Mouse (Mus musculus): Measurements from ENCODE around the gene Abcb1a.
"Not testable (repeated sequence)": the region's sequence is repeated elsewhere in the genome, so short reads cannot be mapped to it uniquely, and the experiment has no call there.

Gene Abcb1a

GRCm38 (mm10) chr5:8722867-8723266 lies 63.0 kb downstream of the Abcb1a start:
- DNase-seq (ENCODE audit: low read depth, low spot score): no peak

- DNase-seq (ENCODE audit: low read depth, low spot score): no peak
These were observed 67.9 kb downstream of the Abcb1a start for GRCm38 (mm10) chr5:8727760-8728159.

GRCm38 (mm10) chr5:8732639-8733038 lies 72.8 kb downstream of the Abcb1a start:
- DNase-seq (ENCODE audit: low read depth, low spot score): no peak

GRCm38 (mm10) chr5:8733307-8733706 lies 73.4 kb downstream of the Abcb1a start:
- not testable (repeated sequence) for DNase-seq (ENCODE audit: low read depth, low spot score)

GRCm38 (mm10) chr5:8736389-8736788 lies 76.5 kb downstream of the Abcb1a start:
- DNase-seq (ENCODE audit: low read depth, low spot score): no peak

DNA sequence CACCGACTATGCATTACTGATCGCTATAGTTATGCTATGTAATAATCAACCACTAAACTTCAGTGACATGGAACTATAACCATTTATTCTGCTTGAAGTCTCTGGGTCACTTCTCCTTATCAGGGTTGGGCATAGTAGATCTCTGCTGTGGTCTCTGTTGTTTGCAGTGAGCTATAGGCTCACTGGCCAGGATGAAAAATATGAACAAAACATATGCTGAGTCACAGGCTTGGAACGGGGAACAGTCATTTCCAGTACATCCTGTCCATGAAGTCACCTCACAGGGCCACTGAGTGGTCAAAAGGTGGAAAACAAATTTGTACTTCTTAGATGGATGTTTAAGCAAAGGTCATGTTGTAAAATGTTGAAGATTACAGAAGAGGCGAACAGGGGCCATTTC lies 77.2 kb downstream of the Abcb1a start:
- DNase-seq (ENCODE audit: low read depth, low spot score): no peak

- not testable (repeated sequence) for DNase-seq (ENCODE audit: low read depth, low spot score)
These were observed 87.4 kb downstream of the Abcb1a start for GRCm38 (mm10) chr5:8747244-8747643.

GRCm38 (mm10) chr5:8772866-8773265 lies 113.0 kb downstream of the Abcb1a start:
- no peak for DNase-seq (ENCODE audit: low read depth, low spot score)

DNA sequence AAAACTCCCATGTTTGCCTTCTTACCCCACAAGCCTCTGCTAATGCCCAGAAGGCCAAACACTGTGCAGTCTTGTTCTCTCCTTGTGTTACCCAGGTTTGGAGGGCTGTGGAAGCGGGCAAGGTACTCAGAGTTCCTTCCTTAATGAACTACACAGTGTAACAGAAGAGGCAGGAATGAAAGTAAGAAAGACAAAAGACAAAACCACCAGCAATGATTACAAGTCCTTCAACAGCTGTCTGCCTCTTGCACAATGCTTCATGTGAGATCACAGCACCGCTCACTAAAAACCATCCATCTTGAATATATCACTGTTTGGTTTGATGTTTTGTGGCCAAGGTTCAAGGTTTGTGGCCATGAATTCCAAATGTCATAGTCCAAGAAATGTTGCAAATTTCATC lies 118.4 kb downstream of the Abcb1a start:
- DNase-seq (ENCODE audit: low read depth, low spot score): no peak

DNA sequence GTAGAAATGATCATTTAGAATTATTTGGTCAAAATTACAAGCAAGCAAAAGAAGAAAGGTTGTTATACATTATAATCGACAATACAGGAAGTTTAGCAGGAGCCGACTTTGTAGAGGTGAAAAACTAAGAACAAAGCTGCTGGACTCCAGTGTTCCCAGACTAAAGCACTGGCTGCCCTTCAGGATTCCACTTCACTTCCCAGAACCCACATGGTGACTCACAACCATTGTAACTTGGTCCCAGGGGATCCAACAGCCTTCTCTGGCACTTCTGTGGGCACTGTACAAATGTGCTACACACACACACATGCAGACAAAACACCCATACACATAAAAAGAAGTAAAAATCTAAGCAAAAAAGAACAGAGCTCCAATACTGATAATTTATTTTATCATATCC lies 118.9 kb downstream of the Abcb1a start:
- DNase-seq (ENCODE audit: low read depth, low spot score): no peak

- no peak for DNase-seq (ENCODE audit: low read depth, low spot score)
These were observed 132.4 kb downstream of the Abcb1a start for GRCm38 (mm10) chr5:8792281-8792680.
